Mouse (Mus musculus): ENCODE results near the gene Ctsk.

DNA sequence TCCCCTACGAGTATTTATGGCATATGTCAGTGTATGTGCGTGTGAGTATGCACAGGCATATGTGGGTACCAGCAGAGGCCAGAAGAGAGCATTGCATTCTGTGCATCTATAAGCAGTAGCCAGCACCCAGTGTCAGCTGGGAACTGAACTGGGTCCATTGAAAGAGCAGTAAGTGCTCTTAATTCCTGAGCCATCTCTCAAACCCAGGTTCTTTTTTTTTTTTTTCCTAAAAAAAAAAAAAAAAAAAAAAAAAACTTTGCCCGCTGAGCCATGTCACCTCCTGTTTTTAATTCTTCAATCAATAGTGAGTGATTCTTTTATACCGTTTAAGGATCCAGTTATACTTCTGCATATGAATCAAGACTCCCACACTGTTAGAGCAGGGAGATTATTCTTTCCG is 34.3 kb downstream of the Ctsk start:
- TF ChIP-seq CTCF (IDR thresholded peaks at IDR 0.05; ENCODE audit: control insufficient read depth, insufficient read depth, insufficient replicate concordance, low read depth, low read length), result no peak
- no peak for TF ChIP-seq POLR2A (IDR thresholded peaks at IDR 0.05; ENCODE audit: control insufficient read depth, low read depth, low read length)
